Mouse (Mus musculus) ovary, postnatal 10 days (tissue): ENCODE measurements around the gene Mmp27.

Experiments used
- DNase-seq: peaks from one replicate; pipeline ENCODE4 v3.0.0; 2022; ENCODE audit warnings: low spot score

Mmp27 gene

DNA sequence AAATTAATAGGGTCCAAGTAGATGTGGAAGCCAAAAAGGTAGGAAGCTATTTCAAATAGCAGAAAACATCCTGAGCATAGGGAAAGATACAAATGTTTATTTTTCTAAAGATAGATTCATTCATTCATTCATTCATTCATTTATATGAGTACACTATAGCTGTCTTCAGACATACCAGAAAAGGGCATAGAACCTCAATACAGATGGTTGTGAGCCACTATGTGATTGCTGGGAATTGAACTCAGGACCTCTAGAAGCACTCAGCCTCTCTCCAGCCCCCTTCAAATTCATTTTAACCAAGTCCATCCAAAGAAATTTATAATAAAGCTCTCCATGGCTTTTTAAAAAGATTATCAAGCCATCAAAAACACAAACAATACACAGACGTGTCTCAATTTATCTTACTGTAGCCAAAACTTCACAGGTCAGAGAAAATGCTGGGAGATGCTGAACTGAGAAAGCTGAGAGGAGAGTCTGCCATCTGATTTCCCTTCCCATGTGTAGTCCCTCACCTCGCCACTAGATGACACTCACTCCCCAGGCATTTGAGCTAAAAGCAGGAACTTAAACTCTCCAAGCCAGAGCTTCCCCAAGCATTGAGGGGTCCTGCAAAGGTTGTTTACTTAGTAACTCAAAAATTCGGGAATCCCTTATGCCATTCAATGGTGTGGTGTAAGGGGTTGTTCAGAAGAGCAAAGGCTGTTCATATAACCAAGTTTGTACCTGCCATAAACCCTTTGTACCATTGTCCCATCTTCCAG, 32.0 kb downstream of the Mmp27 start:
- peak; percentile 50 for DNase-seq

DNA sequence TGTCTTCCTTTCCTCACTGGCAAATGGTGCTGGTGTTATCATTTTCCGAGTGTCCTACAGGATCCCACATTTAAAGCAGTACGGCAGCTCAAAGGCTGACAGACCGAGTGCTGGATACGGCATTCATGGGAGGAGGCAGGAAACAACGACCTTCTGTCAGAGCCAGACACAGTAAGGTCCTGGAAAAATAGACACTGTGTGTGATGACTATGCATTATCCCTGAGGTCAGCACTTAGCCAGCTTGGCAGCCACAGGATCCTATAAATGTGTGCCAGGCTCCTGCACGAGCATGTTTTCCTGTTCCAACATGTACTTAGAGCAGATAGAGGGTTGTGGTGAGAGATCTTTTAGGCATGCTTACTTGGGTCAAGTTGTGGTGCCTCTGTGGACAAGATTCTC, 32.8 kb downstream of the Mmp27 start:
- no peak for DNase-seq

DNA sequence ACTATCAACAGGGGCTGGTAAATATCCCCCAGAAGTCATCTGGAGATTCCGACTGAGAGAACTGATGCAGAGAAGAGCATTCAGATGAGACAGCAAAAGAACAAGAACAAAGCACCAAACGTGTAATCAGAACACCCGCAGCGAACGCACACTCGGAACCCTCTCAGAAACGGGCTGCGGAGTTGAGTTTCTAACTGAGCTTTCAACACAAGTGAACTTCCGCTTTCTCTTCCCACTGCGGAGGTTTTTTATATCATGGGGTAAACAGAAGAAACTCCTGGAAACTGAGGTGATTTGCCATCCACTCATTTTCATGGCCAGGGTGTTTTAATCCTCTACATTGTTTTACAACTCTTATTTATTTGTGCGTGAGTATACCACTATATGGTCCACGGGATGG, 34.4 kb downstream of the Mmp27 start:
- no peak for DNase-seq

DNA sequence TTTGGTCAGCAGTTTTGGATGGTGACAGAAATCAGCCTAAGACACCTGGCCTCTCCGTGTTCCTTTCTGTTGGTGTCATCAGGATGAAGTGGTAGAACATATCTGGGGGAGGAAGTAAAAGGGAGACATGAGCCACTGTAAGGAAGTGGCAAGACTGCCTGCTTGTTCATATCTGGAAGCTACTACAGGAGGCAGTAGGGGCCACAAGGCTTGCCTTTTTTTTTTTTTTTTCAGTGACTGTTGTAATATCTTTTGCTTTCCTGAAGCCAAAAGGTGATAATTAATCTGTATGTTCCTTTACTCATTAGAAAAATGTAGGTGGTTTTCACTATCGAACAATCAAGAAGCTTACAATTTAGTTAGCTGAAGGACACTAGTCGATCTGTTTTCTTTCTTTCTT, 51.4 kb downstream of the Mmp27 start:
- no peak for DNase-seq

DNA sequence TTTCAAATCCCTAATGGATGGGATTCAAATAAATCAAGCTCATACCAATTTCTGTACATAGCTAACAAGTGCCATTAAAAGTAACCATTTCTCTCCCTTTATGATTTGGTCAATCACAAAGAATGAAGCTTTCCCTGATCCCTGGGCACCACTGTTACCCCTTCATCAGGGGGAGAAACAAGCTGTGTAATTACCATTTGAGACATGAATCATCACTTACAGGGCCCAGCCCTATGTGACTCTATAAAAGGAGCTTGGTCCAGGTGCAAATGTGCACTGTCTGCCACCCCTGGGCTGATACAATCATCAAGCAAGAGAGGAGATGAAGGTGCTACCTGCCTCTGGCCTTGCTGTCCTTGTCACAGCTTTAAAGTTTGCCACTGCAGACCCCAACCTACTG, 56.7 kb downstream of the Mmp27 start, which contains the start of gene Mmp20:
Mmp20 (plus strand) TSS at position 301 of the 400 bp plus-strand sequence.
- DNase-seq, result no peak
